Mouse (Mus musculus) limb, embryonic 12.5 days (tissue): ENCODE data around the gene Kctd20. TPM values are rescaled to one million over a fixed set of nuclear protein-coding genes. Genes with fewer than 3 reads are reported as not detected.

Experiments
- ATAC-seq: fragments of 200-750 bp; cut with Nextera tagmentation; 2 replicates; pipeline ENCODE4 v1.8.0; 2017; ENCODE audit warnings: low read depth, moderate TSS enrichment; ENCODE audit not compliant: insufficient number of reproducible peaks, insufficient read depth, low FRiP score, low TSS enrichment
- H3K27ac ChIP-seq: fragments of 300-500 bp; sonication (generic); 2 replicates; pipeline ENCODE4 v1.5.1; 2016; ENCODE audit warnings: mild to moderate bottlenecking, moderate library complexity
- H3K27me3 ChIP-seq: fragments of 300-500 bp; sonication (generic); 2 replicates; pipeline ENCODE4 v1.6.1; 2016; ENCODE audit warnings: mild to moderate bottlenecking, moderate library complexity
- H3K36me3 ChIP-seq: fragments of 300-500 bp; sonication (generic); 2 replicates; pipeline ENCODE4 v1.6.1; 2016; ENCODE audit warnings: mild to moderate bottlenecking, moderate library complexity
- H3K4me1 ChIP-seq: fragments of 300-500 bp; sonication (generic); replicated peaks from 2 replicates; pipeline ENCODE4 v1.6.1; 2016
- H3K4me2 ChIP-seq: fragments of 300-500 bp; sonication (generic); 2 replicates; pipeline ENCODE4 v1.6.1; 2016; ENCODE audit warnings: mild to moderate bottlenecking, moderate library complexity
- H3K4me3 ChIP-seq: fragments of 300-500 bp; sonication (generic); replicated peaks from 2 replicates; pipeline ENCODE4 v1.5.1; 2016; ENCODE audit warnings: mild to moderate bottlenecking
- H3K9ac ChIP-seq: fragments of 300-500 bp; sonication (generic); replicated peaks from 2 replicates; pipeline ENCODE4 v1.6.1; 2016; ENCODE audit warnings: mild to moderate bottlenecking, moderate library complexity
- H3K9me3 ChIP-seq: fragments of 300-500 bp; sonication (generic); 2 replicates; pipeline ENCODE4 v1.6.1; 2016; ENCODE audit warnings: mild to moderate bottlenecking, moderate library complexity
- WGBS: fragments of 180-500 bp; shearing (Covaris S2); methylation state at CpG from one replicate; pipeline ENCODE4 v1.1.7; 2016; 5-methylcytosine and 5-hydroxymethylcytosine counted together
- polyA plus RNA-seq: library from polyadenylated mRNA; unstranded; fragments of >200 nt; fragmentation: Nextera tagmentation; extraction: Ambion mirVana; gene quantifications from 2 replicates; pipeline ENCODE4 v1.2.1, GENCODE M21; 2016

Kctd20 gene
- polyA plus RNA-seq, 1 experiment from 2014 or later: 123 TPM

DNA sequence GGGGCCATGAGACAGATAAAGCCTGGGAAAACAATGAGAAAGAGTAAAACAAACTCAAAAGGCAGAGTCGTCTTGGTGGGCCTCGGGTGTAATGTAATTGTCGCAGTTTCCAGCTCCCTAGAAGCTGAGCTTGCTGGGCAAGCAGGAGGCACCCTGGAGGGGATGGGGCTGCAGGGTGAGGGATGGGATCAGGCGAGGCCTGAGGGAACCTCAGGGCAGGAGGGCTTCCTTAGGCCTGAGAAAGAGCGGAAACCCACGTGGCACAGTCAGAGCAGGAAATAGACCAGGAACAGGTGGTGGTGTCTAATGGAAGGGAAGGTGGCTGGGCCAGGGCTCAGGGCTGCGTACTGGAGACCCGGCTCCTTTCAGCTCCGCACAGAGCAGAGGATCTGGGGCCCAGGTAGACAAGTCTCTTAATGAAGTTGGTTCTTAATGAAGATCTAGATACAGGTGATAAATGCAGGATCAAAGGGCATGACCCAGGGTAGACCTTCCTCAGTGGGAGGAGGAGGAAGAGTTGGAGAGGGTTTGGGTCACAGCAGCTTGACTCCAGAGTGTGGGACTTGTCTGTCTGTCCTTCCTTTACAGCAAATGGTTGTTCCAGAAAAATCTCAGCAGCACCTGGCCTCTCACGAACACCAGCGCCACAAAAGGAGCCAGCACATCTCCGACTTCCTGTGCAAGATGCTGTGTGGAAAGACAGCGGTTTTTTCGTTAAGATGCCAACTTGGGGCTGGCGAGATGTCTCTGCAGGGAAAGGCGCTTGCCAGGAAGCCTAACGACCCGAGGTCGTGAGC, 17.4 kb upstream of the Kctd20 start:
- no peak for ATAC-seq
- Histone ChIP-seq H3K9ac (no peak overlapping the region), H3K4me3 (no peak overlapping the region), H3K27me3 (no peaks in the 10 kb centered on the region), H3K27ac (no peak overlapping the region), H3K9me3 (no peaks in the 10 kb centered on the region), H3K4me2 (no peak overlapping the region), H3K4me1 (peaks cover 10% of the 10 kb centered on the region), H3K36me3 (no peaks in the 10 kb centered on the region)
- WGBS: 77% methylated on average over 19 of the region's 19 CpGs

GRCm38 (mm10) chr17:28936133-28936532, 15.6 kb upstream of the Kctd20 start:
- Histone ChIP-seq H3K9ac (no peak overlapping the region), H3K9me3 (no peaks in the 10 kb centered on the region), H3K27ac (no peak overlapping the region), H3K36me3 (no peaks in the 10 kb centered on the region), H3K27me3 (no peaks in the 10 kb centered on the region), H3K4me2 (no peak overlapping the region), H3K4me3 (no peak overlapping the region), H3K4me1 (no peaks in the 10 kb centered on the region)
- WGBS: 92% methylated on average over 7 of the region's 7 CpGs
- ATAC-seq: no peak

GRCm38 (mm10) chr17:28936622-28937345, 15.0 kb upstream of the Kctd20 start:
- H3K9me3 ChIP-seq: no peaks in the 10 kb centered on the region
- H3K4me1 ChIP-seq: no peaks in the 10 kb centered on the region
- H3K9ac ChIP-seq: no peak overlapping the region
- no peak overlapping the region for H3K4me2 ChIP-seq
- no peak overlapping the region for H3K27ac ChIP-seq
- no peak for ATAC-seq
- no peaks in the 10 kb centered on the region for H3K27me3 ChIP-seq
- WGBS: 82% methylated on average over 10 of the region's 10 CpGs
- H3K4me3 ChIP-seq: no peak overlapping the region
- H3K36me3 ChIP-seq: no peaks in the 10 kb centered on the region

- WGBS: 93% methylated on average over 25 of the region's 25 CpGs
- H3K36me3 ChIP-seq: no peaks in the 10 kb centered on the region
- no peaks in the 10 kb centered on the region for H3K27me3 ChIP-seq
- H3K4me3 ChIP-seq: no peak overlapping the region
- no peak for ATAC-seq
- no peaks in the 10 kb centered on the region for H3K4me1 ChIP-seq
- H3K9ac ChIP-seq: no peak overlapping the region
- H3K27ac ChIP-seq: no peak overlapping the region
- H3K4me2 ChIP-seq: no peak overlapping the region
- H3K9me3 ChIP-seq: no peaks in the 10 kb centered on the region; the same call in 1 of the 2 replicates
These were observed 10.8 kb upstream of the Kctd20 start for GRCm38 (mm10) chr17:28940776-28941555.

DNA sequence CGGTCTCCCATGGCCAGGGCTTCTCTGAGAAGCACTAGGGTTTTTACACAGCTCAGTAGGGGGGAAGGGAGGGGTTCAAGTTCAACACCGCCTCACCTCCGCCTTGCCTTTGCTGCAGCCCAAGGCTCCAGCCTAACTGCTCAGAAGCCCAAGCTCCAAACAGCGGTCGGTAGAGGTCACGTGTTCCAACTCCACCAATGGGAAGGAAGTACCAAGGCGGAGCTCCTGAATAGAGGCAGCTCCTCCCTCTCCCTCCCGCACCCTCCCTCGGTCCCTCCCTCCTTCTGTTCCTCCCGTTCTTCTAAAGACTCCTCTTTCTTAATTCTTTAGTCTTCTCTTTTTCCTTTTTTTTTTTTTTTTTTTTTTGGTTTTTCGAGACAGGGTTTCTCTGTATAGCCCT, 9.6 kb upstream of the Kctd20 start:
- WGBS: 73% methylated on average over 10 of the region's 11 CpGs
- ATAC-seq: no peak
- H3K36me3 ChIP-seq: no peaks in the 10 kb centered on the region

DNA sequence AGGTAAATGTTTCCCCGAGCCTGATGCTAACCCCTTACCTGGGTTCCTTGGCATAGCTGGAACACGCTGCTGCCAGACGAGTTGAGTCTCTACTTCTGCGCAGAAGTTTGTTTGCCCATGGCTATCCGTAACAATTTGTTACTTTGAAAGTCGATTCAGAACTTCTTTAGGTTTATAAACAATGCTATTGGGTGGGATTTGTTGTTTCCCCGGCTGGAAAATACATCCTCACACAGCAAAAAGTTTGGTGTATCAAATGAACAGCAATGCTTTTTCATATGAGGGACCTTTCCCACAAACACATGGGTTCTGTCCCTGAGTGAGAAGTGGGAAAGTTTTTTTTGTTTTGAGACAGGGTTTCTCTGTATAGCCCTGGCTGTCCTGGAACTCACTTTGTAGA, 8.0 kb upstream of the Kctd20 start, which contains the start of gene Pxt1:
Gene Pxt1 (minus strand): TSS at position 101 of the 400 bp plus-strand sequence.
- H3K4me1 ChIP-seq: no peaks in the 10 kb centered on the region
- H3K9me3 ChIP-seq: peaks cover 4% of the 10 kb centered on the region; the same call in 1 of the 2 replicates
- H3K4me2 ChIP-seq: no peak within 1 kb of the TSS
- no peaks in the 10 kb centered on the region for H3K27me3 ChIP-seq
- no peak within 1 kb of the TSS for H3K9ac ChIP-seq
- no peak within 1 kb of the TSS for H3K4me3 ChIP-seq
- no peak for ATAC-seq
- no peak within 1 kb of the TSS for H3K27ac ChIP-seq
- H3K36me3 ChIP-seq: no peaks in the 10 kb centered on the region
- WGBS: 88% methylated on average over 7 of the region's 7 CpGs

More for the DNA sequence above, 9.6 kb upstream of the Kctd20 start:
- Histone ChIP-seq H3K27ac (no peak overlapping the region), H3K4me2 (no peak overlapping the region), H3K4me3 (no peak overlapping the region), H3K9ac (no peak overlapping the region), H3K9me3 (no peaks in the 10 kb centered on the region; the same call in 1 of the 2 replicates), H3K4me1 (no peaks in the 10 kb centered on the region), H3K27me3 (no peaks in the 10 kb centered on the region)

DNA sequence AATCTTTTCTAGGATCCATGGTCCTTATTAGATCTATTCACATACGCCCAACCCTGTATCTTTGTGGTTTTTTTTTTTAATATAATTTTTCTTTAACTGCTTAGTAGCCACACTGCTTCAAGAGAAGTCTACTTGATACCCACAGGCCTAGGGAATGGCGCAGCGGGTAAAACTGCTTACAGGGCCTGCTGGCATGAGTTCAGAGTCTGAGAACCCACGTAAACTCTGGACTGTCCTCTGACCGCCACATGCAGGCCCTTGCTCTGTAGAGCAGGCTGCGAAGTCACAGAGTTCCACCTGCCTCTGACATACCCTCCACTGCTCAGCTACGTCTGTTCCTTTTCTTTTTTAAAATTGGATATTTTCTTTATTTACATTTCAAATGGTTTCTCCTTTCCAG, 7.3 kb upstream of the Kctd20 start:
- Histone ChIP-seq H3K4me2 (no peak overlapping the region), H3K27me3 (no peaks in the 10 kb centered on the region), H3K4me1 (no peaks in the 10 kb centered on the region), H3K4me3 (no peak overlapping the region), H3K36me3 (no peaks in the 10 kb centered on the region), H3K27ac (no peak overlapping the region), H3K9me3 (peaks cover 4% of the 10 kb centered on the region; the same call in 1 of the 2 replicates), H3K9ac (no peak overlapping the region)
- 93% methylated on average over 7 of the region's 7 CpGs for WGBS
- no peak for ATAC-seq

- H3K9ac ChIP-seq: no peak overlapping the region
- H3K4me1 ChIP-seq: peaks cover 8% of the 10 kb centered on the region; the same call in 1 of the 2 replicates
- H3K27me3 ChIP-seq: no peaks in the 10 kb centered on the region
- H3K4me3 ChIP-seq: no peak overlapping the region
- ATAC-seq: no peak
- no peak overlapping the region for H3K27ac ChIP-seq
- WGBS: 90% methylated on average over 19 of the region's 19 CpGs
- no peaks in the 10 kb centered on the region for H3K36me3 ChIP-seq
- H3K4me2 ChIP-seq: no peak overlapping the region
- peaks cover 4% of the 10 kb centered on the region; the same call in 1 of the 2 replicates for H3K9me3 ChIP-seq
These were observed 4.5 kb upstream of the Kctd20 start for GRCm38 (mm10) chr17:28947011-28947939.

DNA sequence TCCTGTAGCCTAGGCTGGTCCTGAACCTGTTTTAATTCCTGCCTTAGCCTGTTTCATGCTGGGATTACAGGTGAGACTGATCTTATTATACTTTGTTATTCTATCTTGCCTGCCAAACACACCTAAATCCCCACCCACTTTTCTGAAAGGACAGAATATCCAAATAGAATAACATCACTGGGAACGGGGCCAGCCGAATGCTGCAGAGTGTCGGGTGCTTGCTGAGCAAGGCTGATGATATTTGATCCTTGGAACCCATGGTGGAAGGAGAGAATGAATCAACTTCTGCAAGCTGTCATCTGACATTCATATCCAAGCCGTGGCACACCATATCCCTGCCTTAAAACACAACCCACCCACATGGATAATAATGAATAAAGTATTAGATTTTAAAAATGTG, 3.1 kb upstream of the Kctd20 start:
- Histone ChIP-seq H3K27me3 (no peaks in the 10 kb centered on the region), H3K27ac (no peak overlapping the region), H3K4me1 (peaks cover 14% of the 10 kb centered on the region), H3K4me3 (no peak overlapping the region), H3K4me2 (no peak overlapping the region), H3K9me3 (peaks cover 4% of the 10 kb centered on the region; the same call in 1 of the 2 replicates), H3K36me3 (no peaks in the 10 kb centered on the region), H3K9ac (no peak overlapping the region)
- WGBS: 70% methylated on average over 4 of the region's 4 CpGs
- no peak for ATAC-seq

- Histone ChIP-seq H3K27ac (no peak overlapping the region), H3K36me3 (peaks cover 5% of the 10 kb centered on the region; the same call in 1 of the 2 replicates), H3K4me3 (no peak overlapping the region), H3K4me2 (no peak overlapping the region; the same call in 1 of the 2 replicates), H3K4me1 (peaks cover 20% of the 10 kb centered on the region), H3K9me3 (peaks cover 4% of the 10 kb centered on the region; the same call in 1 of the 2 replicates), H3K9ac (no peak overlapping the region), H3K27me3 (no peaks in the 10 kb centered on the region)
- no peak for ATAC-seq
- 84% methylated on average over 4 of the region's 4 CpGs for WGBS
These were observed 999 bp upstream of the Kctd20 start for GRCm38 (mm10) chr17:28950751-28951150.
